Mouse (Mus musculus): ENCODE measurements around the gene Rnasek.

Rnasek gene

GRCm38 (mm10) chr11:70239541-70240279 lies at the start of gene Rnasek, which contains the start of gene Gm21988:
Gene Rnasek, minus strand, starts transcription at chr11:70239842.
Gene Gm21988, minus strand, starts transcription at chr11:70239830.
- DNase-seq (ENCODE audit: low read depth, low spot score) = peak; percentile 87

- DNase-seq (ENCODE audit: low read depth, low spot score) = no peak
Observed at GRCm38 (mm10) chr11:70289236-70289635, 49.6 kb upstream of the Rnasek start.

- DNase-seq (ENCODE audit: low read depth, low spot score) = no peak
Observed at GRCm38 (mm10) chr11:70288102-70288501, 48.5 kb upstream of the Rnasek start.

- no peak for DNase-seq (ENCODE audit: low read depth, low spot score)
Observed at GRCm38 (mm10) chr11:70285686-70286085, 46.0 kb upstream of the Rnasek start.

GRCm38 (mm10) chr11:70284757-70285156 lies 45.1 kb upstream of the Rnasek start:
- peak; percentile 37 for DNase-seq (ENCODE audit: low read depth, low spot score)

- DNase-seq (ENCODE audit: low read depth, low spot score) = no peak
Observed at GRCm38 (mm10) chr11:70283666-70284065, 44.0 kb upstream of the Rnasek start.

GRCm38 (mm10) chr11:70280441-70280840 lies 40.8 kb upstream of the Rnasek start:
- no peak for DNase-seq (ENCODE audit: low read depth, low spot score)

- no peak for DNase-seq (ENCODE audit: low read depth, low spot score)
Observed at GRCm38 (mm10) chr11:70278961-70279360, 39.3 kb upstream of the Rnasek start.

GRCm38 (mm10) chr11:70271641-70272040 lies 32.0 kb upstream of the Rnasek start:
- no peak for DNase-seq (ENCODE audit: low read depth, low spot score)

GRCm38 (mm10) chr11:70266405-70266804 lies 26.8 kb upstream of the Rnasek start:
- DNase-seq (ENCODE audit: low read depth, low spot score) = no peak

GRCm38 (mm10) chr11:70265819-70266218 lies 26.2 kb upstream of the Rnasek start:
- no peak for DNase-seq (ENCODE audit: low read depth, low spot score)

GRCm38 (mm10) chr11:70265252-70265651 lies 25.6 kb upstream of the Rnasek start:
- no peak for DNase-seq (ENCODE audit: low read depth, low spot score)

- no peak for DNase-seq (ENCODE audit: low read depth, low spot score)
Observed at GRCm38 (mm10) chr11:70259035-70259434, 19.4 kb upstream of the Rnasek start.

GRCm38 (mm10) chr11:70254931-70255531 lies 15.4 kb upstream of the Rnasek start, which contains the start of gene Alox12:
Gene Alox12, minus strand, starts transcription at chr11:70255353.
- DNase-seq (ENCODE audit: low read depth, low spot score) = peak; percentile 19

- no peak for DNase-seq (ENCODE audit: low read depth, low spot score)
Observed at GRCm38 (mm10) chr11:70254337-70254736, 14.7 kb upstream of the Rnasek start.

- DNase-seq (ENCODE audit: low read depth, low spot score) = no peak
Observed at GRCm38 (mm10) chr11:70251853-70252252, 12.2 kb upstream of the Rnasek start.

- no peak for DNase-seq (ENCODE audit: low read depth, low spot score)
Observed at GRCm38 (mm10) chr11:70250150-70250549, 10.5 kb upstream of the Rnasek start.

- DNase-seq (ENCODE audit: low read depth, low spot score) = peak; percentile 72
Observed at GRCm38 (mm10) chr11:70247136-70247845, 7.6 kb upstream of the Rnasek start.

GRCm38 (mm10) chr11:70242591-70242990 lies 2.9 kb upstream of the Rnasek start:
- no peak for DNase-seq (ENCODE audit: low read depth, low spot score)

- no peak for DNase-seq (ENCODE audit: low read depth, low spot score)
Observed at GRCm38 (mm10) chr11:70238591-70239440, 826 bp downstream of the Rnasek start.

- peak; percentile 95 for DNase-seq (ENCODE audit: low read depth, low spot score)
Observed at GRCm38 (mm10) chr11:70237457-70238167, 2.0 kb downstream of the Rnasek start, which contains the start of gene 0610010K14Rik. Gene 0610010K14Rik, minus strand, starts transcription at chr11:70237914.
